Mouse (Mus musculus) cerebellum, adult 11-12 months (tissue): Measurements from ENCODE around the gene Tmem135.
"Not testable (repeated sequence)": the region's sequence is repeated elsewhere in the genome, so short reads cannot be mapped to it uniquely, and the experiment has no call there.

ENCODE experiments used
- DNase-seq: peaks from one replicate; pipeline ENCODE4 v3.0.0; 2022

Gene Tmem135

DNA sequence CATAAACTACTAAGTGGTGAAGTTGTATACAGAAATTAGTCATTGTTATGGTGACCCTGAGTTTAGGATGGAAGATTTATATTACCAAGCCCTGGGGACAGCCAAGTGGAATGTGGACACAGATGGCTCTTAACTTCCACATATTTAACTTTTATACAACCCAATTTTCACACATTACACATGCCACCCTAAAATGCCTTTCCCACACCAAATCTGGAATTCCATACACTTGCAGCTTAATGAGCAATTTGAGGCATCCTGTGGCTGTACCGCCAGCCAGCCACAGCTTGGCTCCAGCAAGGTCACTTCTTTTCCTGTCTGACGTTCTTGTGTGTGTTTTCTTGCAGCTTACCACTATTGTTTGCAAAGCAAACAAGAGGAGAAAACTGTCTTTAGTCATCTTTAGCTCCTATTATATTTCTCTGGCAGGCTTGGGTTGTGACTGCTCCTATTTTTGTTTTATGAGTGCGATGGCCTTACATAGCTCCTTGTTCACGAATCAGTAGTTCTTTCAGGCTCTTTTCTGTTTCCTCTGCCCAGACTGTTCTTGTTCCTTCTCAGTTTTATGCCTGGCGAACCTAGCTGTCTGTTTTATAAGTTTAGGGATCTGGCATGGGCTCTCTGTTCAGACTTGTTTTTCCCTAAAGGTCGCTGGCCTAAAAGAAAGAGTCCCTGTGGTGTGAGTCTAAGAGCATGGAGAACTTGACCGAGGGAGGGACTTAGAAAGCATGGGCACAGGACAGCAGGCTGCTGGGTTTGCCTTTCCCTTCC lies 22.9 kb downstream of the Tmem135 start:
- DNase-seq, result no peak

DNA sequence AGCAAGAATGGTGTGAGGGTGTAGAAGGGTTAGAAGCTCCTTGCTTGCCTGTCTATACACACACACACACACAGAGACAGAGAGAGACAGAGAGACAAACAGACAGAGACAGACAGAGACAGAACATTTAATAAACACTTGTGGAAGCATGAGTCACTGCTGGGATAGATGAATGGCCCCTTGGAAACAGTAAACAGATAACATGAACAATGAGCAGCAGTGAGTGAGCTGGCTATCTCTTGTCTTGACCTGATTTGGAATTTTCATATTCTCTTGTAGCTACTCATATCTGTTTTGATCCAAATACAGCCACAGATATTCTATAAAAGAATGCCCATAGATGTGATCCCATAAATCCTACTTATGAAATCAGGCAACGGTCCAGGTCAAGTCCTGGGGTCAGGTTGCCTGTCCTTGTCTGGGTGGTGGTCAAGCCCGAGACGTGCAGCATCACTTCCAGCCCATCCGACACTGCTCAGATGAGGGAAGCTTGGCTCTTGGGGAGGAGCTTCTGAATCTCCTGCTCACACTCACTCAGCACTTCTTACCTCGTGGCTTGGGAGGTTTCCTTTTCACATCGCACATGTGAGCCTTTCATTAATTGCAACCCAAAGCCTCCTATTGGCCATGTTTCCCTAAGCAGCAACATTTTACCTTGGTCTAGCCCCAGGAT lies 32.3 kb downstream of the Tmem135 start:
- DNase-seq, result no peak

DNA sequence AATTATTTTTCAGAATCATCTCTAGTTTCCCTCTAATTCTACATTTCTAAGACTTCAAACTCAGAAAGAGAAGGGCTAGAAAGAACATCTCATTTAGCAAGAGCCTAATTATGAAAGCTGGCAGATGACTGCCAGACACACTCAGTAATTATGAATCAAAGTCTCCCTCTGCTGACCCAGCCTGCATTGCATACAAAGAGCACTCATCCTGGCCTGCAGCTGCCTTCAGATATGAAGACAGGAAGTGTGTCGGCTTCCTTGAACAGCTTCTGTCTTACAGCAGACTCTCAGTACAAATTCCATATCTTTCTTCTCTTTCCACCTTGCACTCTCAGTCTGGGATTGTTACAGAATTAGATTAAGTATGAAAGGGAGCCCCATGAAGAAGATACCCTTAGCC lies 33.1 kb downstream of the Tmem135 start:
- DNase-seq, result no peak

DNA sequence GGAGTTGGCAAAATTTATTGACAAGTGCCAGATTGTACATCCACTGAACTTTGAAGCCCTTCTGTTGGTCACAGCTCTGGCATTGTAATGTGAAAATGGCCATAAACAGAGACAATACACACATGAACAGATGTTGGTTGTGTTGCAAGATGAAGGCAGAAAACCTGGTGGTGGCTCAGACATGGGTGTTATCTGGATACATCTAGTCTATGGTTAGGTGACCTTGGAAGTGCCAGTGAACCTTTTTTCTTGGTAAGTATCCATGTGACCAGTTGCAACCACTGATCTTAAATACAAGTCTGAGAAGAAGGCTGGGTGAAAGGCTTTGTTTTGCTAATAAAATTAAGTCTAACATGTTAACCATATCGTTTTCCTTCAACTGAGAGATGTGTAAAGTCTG lies 33.9 kb downstream of the Tmem135 start:
- no peak for DNase-seq

DNA sequence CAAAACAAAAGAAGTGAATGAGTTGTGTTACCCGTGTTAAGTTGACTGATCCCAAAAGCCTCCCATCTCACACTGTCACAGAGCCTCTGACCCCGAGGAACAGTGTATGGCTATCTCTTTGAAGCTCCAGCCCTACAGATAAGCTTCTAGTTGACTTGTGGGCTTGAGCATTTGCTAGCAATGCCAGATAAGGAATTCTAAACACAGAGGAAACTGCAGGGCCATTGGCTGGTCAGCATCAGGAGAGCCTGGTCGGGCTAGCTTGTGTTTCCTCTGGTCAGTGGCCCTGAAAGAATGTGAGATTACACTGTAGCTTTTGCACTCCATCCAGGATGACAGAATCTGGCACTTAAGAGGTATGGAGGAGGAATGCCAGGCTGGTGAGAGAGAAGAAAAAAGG lies 36.4 kb downstream of the Tmem135 start:
- DNase-seq, result no peak

DNA sequence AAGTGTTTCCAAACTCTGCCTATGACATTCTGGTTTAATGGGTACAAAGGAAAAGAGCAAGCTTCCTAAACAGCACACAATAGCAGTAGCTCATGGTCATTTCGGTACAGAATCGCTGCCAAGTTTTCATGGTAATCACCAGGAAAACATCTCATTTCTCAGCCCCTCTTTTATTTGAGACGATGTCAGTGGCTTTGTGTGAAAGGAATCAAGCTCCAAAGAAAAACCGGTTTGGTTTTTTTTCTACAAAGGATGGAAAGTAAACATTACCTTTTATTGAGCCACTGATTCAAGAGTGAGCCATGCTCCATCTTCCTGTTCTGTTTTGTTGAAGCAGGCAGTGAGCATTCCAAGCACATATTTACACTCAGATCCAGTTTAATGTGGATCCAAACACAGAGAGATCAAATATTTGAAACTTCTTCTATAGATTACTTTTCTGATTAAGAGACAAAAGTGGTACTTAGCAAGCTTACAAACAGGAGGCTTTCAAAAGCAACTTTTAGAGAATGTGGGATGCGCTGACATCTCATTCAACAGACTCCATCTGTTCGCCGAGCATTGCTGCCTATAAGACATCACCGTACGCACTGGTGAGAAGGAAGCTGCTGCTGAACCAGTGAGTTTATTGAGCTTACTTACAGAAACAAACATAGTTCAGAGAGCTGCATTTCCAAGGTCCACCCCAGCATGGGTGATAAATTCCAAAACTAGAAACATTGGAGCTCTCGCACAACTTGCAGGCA lies 38.7 kb downstream of the Tmem135 start:
- DNase-seq, result no peak

DNA sequence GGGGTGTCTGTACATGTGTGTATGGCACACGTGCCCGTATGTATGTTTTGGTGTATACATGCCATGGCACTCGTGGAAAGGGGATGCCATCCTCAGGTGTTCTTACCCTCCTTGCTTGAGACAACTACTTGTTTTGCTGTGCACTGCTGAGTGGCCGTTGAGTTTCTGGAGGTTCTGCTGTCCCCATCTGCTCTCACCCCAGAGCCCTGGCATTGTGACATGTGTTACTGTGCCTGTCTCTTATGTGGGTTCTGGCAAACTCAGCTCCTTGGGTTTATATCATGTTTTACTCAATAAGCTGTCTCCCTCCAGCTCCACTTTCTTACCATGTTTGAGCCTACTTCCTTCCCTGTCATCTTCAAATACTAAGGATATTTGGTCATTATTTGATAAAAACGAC lies 40.0 kb downstream of the Tmem135 start:
- peak; percentile 41 for DNase-seq

DNA sequence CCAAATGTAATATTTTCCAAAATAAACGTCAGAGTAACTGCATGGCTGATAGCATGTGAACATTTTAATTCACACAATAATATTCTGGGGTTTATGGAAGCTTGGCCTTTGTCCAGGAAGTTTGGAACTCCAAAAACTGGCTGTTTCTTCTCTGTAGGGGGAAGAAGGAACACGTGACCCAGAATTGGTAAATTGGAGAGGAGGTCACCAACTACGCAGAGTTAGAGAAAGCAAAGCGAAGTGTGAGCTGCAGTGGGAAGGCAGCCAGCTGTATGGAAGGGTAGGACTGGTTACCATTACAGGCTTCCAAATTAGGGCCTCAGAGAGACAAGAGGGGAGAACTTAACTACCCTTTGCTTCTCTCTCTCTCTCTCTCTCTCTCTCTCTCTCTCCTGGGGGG lies 47.7 kb downstream of the Tmem135 start:
- DNase-seq, result no peak

DNA sequence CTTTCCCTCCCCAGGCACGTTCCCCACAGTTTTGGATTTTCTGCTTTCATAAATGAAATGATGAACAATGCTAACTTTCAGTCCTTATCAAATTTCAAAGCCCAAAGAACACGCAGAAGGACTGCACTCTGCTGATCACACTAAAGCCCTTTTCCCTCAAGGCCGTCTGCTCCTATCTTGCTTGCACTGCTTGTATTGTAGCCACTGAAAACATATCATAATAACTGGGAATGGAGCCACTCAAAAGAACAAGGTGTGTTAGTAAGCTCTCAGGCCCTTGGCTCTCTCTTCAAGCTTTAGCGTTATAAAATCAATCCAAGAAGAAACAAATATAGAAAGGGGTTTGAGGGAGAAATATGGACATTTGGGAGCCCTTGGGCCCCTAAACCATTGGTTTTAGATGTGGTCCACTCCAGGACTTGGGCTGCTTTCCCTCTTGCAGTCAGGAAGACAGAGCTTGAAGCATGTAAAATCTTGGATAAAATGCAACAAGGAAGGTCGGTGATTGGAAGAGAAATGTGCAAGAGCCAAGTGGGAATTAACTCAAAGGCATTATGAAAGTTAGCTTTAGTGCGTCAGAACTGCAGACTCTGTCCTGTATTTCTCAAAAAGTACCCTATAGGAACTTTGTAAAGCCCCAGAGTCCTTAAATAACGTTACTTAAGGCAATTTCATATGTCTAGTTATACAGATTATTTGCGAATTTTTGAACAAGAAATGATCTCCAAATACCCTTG lies 48.3 kb downstream of the Tmem135 start:
- no peak for DNase-seq

DNA sequence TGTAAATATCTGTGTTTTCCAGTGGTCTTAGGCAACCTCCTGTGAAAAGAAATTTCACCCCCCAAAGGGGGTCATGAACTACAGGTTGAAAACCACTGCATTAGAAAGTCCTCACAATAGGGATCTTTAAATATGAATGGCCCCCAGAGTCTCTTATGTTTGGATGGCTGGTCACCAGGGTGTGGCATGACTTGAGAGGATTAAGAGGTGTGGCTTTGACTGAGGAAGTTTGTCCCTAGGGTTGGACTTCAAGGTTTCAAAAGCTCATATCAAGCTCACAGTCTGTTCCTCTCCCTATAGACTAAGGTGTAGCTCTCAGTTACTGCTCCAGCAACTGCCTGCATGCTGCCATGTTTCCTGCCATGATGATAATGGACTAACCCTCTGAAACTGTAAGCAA lies 62.0 kb downstream of the Tmem135 start:
- no peak for DNase-seq

DNA sequence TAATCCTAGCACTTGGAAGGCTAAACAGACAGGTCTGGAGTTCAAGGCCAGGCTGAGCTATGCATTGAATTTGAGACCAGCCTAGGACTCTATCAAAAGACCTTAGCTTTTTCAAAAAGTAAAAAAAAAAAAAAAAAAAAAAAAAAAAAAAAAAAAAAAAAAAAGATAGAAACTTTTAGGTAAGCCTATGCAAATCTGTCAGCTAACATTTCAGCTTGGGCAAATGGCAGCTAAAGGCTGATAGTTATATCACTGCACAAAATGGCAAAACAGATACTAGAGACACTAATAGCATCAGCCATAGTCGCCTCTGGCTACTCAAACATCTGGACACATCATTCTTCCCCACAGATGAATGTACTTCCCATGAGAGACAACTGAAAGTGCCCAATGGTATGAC lies 64.2 kb downstream of the Tmem135 start:
- no peak for DNase-seq

DNA sequence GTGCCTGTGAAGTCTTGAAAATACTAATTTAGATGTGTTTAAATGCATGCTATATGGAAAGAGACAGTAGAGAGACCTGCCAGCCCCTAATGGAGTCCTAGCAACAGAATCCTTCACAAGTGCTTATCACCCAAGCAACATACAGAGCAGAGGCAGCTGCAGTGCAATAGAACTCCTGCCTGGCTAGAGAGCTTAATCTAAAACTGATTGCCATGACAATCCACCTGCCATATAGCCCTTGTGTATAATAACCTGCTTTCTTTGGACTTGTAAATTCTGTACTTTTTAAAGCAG lies 64.9 kb downstream of the Tmem135 start:
- no peak for DNase-seq

DNA sequence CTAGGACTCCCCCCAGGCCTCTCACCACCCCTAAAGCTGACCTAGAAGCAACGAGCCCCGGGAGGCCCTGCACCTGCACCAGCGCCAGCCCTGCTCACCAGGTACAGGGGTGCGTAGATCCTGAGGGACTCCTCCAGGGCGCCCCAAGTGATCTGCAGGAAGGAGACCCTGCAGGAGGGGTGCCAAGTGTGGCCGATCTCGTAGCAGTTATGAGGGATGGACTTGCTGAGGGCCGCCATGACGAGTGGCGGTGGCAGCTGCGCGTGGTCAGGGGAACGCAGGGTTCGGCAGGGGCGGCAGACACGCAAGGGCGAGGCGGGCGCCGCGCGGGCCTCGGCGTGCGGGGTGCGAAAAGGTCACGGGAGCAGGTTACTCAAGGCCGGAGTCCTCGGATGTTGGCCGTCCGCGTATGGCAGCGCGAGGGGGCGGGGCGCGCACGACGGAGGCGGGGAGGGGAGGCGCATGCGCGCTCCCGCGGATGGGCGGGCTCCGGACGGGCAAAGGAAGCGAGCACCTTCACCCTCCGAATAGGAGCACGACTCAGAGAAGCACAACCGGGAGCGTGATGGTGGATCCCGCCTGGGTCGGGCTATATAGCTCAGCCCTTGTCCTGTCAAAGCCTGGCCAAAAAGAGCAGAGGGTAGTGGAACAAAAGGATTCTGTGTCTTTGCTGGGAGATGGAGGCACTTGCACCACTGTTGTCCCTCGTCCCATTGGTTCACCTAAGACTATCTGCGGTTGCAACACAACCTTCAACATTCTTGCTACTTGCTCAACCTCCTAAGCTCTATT lies 65.5 kb downstream of the Tmem135 start:
- peak; percentile 95 for DNase-seq

DNA sequence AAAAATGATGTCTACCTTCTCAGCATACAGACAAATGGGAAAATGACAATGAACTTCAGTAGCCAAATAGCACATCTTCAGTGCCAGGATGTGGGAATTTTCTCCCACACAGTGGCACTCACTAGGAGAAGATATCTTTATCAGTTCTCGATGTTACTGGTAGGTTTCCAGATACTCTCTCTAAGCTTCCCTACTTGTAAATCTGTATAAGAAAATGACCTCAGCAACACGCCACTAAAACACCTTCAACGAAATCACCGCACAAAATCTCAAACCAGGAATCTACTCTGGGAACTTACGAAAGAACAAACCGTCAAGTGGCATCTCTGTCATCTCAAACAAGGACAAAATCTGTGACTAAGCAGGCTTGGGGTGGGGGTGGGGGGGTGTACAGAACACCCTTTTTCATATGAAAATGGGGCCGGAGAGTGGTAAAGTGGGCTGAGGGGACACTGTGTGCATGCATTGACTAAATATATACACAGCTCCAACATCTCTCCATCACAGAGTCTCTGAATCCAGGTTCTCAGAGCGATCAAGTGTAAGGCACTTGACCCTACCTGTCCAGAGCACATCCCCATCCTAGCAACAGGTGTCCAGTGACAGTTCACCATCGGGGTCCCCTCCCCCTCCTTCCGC lies 66.2 kb downstream of the Tmem135 start:
- no peak for DNase-seq

DNA sequence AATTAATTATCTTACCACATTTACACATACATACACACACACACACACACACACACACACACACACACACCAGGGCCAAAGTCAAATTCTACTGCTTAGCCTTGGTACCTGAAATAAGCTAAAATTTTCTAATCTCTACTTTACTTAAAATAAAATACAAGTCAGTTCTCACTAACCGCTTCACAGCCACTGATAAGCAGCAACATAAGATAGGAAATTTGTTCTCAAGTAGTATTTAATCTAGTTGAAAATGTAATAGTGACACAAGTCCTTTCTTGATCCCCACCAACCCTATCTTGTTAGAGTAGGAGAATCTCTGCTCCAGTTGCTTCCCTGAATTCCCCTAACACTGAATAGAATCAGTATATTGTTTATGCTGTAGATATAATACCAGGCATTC lies 67.6 kb downstream of the Tmem135 start:
- no peak for DNase-seq

DNA sequence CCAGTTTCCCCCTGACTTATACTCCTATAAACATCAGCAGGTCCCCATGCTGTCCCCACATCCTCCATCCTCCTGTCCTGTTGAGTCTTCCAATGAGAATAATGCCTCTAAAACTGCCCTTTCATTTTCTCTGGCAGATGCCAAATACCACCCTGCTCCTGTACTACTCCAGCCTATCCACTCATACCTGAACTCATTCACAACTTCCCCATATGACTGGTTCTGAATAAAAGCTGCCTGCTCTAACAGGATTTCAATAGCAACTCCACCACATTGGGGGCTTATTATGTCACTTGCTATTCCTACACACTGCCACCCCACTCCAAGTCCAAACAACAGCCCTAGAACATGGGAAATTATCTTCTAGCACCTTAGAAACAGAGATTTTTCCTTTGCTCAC lies 68.7 kb downstream of the Tmem135 start:
- no peak for DNase-seq

DNA sequence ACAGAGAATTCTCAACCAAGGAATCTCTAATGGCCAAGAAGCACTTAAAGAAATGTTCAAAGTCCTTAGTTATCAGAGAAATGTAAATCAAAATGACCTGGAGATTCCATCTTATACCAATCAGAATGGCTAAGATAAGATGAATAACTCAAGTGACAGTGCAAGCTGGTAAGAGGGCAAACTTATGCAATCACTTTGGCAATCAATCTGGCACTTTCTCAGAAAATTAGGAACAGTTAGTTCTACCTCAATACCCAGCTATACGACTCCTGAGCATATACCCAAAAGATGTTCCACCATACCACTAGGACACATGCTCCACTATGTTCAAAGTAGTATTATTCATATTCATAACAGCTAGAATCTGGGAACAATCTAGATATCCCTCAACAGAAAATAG lies 74.1 kb downstream of the Tmem135 start:
- DNase-seq, result no peak

DNA sequence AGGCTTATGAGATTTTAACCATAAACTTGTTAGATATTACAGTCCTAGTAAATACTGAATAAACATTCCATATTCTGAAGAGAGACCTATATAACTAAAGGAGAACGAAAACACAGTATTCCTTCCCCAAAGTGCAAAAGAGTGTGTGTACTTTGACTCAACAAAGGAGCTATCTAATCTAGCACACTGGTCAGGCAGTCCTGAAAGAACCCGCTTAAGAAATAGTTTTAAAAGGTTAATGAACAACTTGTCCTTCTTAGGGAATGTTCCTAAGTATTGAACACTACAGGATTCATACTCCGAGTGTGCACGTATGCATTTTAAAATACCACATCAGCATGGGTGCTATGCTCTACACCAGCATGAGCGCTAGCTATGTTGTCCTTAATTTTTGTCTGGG lies 76.3 kb downstream of the Tmem135 start:
- no peak for DNase-seq

DNA sequence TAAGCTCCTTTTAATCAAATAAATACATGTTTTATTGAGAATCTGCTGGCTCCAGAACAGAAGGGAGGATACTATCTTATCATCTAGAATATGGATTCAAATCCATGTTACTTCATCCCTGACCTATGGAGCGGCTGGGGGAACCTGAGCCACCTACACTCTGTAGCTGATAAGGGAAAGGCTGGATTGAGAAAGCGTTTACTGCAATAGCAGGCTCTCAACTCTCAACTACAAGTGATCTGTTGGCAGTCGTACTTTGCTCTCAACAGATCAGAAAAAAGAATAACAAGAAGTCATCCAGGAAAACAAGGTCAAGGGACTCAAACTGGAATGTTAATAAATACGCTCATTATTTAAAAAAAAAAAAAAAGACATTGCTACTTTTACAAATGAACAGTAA lies 77.3 kb downstream of the Tmem135 start:
- no peak for DNase-seq

DNA sequence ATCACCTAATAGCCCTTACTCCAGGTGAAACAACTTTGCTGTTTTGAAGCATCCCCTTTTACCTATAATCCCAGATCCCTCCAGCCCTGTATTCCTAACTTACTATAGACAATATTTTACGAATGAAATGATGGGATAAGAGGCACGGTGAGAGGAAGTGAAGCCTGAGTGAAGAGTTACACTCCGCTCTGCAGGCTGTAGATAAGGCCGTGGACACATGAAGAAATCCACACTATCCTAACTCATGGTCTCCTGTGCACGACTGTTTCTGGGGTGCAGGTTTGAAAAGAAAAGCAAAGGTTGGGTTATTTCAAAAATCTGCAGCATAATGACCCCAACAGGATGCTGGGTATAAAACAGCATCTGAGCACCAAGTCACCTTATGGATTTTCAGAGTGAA lies 77.8 kb downstream of the Tmem135 start:
- DNase-seq, result no peak

DNA sequence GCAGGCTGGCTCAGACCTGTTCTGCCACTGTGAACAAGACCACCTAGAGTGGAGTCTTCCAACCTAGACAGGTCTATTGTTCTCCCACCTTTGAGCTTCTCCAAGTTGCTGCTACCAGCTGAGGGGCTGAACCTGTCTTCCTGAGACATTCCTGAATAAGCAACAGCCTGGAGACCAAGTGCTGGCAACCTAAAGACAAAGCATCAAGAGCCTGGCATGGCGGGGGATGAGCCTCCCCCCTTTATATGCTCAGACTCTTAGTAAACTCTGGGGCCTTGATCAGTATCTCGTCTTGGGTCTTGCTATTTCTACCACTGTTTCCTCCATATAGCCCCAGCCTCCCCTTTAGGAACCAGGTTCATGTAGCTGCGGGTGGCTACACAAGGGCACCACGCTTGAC lies 81.3 kb downstream of the Tmem135 start:
- DNase-seq, result not testable (repeated sequence)

DNA sequence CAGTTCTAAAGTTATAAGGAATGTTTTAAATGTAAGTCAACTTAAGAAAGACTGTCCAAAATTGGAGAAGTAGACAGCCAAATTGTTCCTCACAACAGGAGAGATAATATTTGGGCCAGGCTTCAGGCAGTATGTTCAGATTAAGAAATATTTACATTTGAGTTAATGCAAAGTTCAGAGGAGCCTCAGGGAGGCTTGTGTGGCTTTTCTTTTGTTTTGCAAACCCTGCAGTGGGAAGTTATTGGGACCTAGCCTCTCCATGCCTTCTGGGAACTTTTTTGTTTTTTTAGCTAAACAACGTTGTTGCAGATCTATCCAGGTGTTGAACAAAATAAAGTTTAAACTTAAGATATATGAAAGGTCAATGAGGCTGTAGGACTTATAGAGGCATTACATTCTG lies 84.7 kb downstream of the Tmem135 start:
- no peak for DNase-seq
